Mouse (Mus musculus) brown adipose tissue, adult 24 weeks (tissue): ENCODE data around the gene Kcnk3. TPM values are rescaled to one million over a fixed set of nuclear protein-coding genes. Genes with fewer than 3 reads are reported as not detected.

Source experiments
- H3K27ac ChIP-seq: fragments of 200-500 bp; replicated peaks from 2 replicates; pipeline ENCODE4 v1.5.1; 2012; ENCODE audit warnings: low read depth, mild to moderate bottlenecking, low read length
- H3K4me1 ChIP-seq: fragments of 200-500 bp; 2 replicates; pipeline ENCODE4 v1.6.1; 2012; ENCODE audit warnings: low read length, mixed read lengths; ENCODE audit not compliant: control insufficient read depth, insufficient read depth, insufficient read length
- H3K4me3 ChIP-seq: fragments of 200-500 bp; 2 replicates; pipeline ENCODE4 v1.5.1; 2012; ENCODE audit warnings: low read depth, mild to moderate bottlenecking, low read length, moderate library complexity; ENCODE audit not compliant: insufficient read depth
- polyA plus RNA-seq: library from polyadenylated mRNA; stranded (reverse); fragments of >200 nt; gene quantifications from 2 replicates; pipeline ENCODE4 v1.2.4, GENCODE M21; 2012; ENCODE audit not compliant: missing spikeins, insufficient read depth, insufficient read length

Gene Kcnk3
- polyA plus RNA-seq, 1 experiment: 118 TPM

DNA sequence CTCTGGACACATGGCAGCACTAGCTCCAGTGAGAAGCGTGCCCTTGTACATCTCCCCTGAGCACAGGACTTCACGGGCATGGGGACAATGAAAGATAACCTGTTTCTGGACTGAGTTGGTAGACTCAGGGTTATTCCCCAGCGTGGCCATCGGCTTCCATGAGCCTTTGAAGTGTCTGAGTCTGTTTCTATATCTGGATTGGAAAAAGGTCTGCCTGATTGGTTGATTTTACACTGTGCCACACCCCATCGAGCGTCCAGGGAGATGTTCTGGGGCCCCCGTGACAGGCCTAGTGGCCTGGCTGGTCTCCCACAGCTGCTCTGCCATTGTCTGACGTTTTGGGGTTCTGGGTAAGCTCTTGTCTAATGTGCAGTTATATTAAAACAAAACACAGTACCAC lies 67.1 kb downstream of the Kcnk3 start:
- H3K27ac ChIP-seq: no peak overlapping the region
- H3K4me1 ChIP-seq: peaks cover 8% of the 10 kb centered on the region
- H3K4me3 ChIP-seq: no peak overlapping the region

DNA sequence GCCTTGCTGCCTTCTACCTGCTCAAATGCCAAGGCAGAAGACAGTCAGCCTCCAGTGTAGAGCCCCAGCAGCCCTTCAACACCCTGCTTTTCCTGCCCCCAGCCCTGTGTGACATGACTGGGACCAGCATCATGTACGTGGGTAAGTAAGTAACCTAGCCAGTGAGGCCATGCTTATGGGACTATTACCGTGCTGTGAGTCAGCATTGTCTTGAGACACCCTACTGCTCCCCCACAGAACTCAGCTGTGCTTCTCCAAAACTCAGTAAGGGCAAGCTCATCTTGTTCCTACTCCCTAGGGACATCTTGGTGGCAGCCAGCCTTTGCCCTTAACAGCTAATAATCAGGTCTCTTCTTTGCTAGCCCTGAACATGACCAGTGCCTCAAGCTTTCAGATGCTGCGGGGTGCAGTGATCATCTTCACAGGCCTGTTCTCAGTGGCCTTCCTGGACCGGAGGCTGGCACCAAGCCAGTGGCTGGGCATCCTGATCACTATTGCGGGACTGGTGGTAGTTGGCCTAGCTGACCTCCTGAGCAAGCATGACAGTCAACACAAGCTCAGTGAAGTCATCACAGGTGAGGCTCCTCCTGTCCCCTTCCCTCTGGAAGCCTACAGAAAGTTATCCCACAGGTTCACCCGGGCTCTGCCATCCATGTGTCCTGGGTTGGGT lies 67.7 kb downstream of the Kcnk3 start:
- Histone ChIP-seq H3K27ac (no peak overlapping the region), H3K4me1 (peaks cover 8% of the 10 kb centered on the region), H3K4me3 (no peak overlapping the region)

DNA sequence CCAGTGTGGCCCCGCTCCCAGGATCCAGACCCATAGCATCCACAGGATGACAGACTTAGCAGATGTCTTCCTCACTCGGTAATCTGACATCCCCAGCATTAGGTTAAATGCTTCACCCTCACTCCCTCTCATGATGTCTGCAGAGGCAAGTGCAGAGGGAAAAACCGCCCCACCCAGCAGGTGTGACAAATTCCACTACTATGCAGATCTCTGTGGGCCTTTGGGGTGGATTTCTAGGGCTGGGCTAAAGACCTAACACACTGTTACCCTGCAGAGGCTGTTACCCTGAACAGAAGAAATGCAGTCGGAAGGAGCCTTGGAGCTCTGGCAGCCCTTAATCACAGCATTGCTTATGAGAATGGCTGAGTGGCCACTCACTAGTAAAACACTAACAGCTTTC lies 71.1 kb downstream of the Kcnk3 start:
- H3K4me1 ChIP-seq: no peaks in the 10 kb centered on the region
- no peak overlapping the region for H3K27ac ChIP-seq
- H3K4me3 ChIP-seq: no peak overlapping the region

DNA sequence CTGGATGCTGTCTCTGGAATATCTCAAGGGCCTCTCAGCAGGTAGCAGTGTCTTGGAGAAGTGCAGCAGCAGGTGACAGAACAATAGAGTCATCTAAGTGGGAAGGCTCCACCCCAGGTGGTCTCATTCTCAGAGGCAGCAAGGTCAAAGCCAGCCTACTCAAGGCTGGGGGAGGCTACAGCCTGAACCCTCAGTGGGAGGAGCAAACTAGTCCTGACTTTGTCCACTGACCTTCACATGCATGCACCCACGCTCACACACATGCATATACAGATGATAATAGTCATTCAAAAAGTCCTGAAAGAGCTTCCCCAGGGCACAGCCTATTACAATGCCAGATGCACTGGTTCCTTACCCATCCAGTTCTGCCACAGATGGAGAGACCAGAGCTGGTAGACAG lies 72.3 kb downstream of the Kcnk3 start:
- no peaks in the 10 kb centered on the region for H3K4me1 ChIP-seq
- no peak overlapping the region for H3K4me3 ChIP-seq
- no peak overlapping the region for H3K27ac ChIP-seq

DNA sequence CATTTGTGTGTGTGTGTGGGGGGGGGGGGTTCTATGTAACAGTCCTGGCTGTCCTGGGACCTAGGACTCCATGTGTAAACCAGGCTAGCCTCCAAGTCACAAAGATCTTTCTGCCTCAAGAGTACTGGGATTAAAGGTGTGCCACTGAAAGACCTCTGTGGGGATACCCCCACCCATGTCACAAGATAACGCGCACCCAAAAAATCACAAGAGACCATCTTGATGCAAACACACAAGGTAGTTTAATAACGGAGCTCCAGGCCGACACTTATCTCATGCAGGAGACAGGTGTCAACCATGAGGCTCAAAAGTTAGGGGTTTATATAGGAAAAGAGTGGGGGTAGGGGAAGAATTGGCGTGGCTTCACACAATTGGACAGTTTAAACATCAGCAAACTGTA lies 72.8 kb downstream of the Kcnk3 start:
- H3K4me1 ChIP-seq: peaks cover under 1% of the 10 kb centered on the region; the same call in 1 of the 2 replicates
- H3K4me3 ChIP-seq: no peak overlapping the region
- no peak overlapping the region for H3K27ac ChIP-seq

DNA sequence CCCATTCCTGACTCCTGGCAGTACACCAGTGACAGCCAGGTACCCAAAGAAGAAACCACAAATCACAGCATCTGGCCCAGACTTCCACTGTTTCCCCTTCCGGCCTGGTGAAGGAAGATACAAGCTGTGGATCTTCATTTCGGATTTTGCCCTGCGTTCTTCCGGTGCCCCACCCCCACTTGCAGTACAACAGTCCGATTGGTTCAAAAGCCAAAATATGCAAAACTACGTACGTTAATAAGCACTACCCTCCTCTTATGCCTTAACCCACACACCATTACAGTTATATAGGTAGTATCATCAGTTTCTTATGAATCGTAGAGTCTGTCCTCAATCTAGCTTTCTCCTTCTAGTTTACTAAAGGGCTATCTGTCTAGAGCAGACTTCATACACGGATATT lies 77.4 kb downstream of the Kcnk3 start:
- peaks cover 4% of the 10 kb centered on the region; the same call in 1 of the 2 replicates for H3K4me1 ChIP-seq
- H3K27ac ChIP-seq: no peak overlapping the region
- H3K4me3 ChIP-seq: no peak overlapping the region

DNA sequence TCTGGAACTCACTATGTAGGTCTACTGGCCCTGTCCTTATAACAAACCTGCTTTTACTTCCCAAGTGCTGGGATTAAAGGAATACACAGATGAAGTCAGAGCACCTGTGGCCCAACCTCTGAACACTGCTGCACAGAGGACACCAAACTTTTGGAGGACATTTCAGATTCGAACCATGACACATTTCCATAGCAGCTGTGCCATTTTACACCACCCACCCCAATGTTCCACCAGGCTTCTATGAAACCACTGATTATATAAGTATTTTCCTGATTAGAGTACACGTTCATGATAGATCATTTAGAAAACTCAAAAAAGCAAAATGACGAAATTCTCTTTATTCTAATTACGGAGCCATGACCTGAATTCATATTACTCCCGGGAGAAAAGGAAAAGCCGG lies 78.0 kb downstream of the Kcnk3 start:
- peak overlapping the region; percentile 60 for H3K4me3 ChIP-seq

DNA sequence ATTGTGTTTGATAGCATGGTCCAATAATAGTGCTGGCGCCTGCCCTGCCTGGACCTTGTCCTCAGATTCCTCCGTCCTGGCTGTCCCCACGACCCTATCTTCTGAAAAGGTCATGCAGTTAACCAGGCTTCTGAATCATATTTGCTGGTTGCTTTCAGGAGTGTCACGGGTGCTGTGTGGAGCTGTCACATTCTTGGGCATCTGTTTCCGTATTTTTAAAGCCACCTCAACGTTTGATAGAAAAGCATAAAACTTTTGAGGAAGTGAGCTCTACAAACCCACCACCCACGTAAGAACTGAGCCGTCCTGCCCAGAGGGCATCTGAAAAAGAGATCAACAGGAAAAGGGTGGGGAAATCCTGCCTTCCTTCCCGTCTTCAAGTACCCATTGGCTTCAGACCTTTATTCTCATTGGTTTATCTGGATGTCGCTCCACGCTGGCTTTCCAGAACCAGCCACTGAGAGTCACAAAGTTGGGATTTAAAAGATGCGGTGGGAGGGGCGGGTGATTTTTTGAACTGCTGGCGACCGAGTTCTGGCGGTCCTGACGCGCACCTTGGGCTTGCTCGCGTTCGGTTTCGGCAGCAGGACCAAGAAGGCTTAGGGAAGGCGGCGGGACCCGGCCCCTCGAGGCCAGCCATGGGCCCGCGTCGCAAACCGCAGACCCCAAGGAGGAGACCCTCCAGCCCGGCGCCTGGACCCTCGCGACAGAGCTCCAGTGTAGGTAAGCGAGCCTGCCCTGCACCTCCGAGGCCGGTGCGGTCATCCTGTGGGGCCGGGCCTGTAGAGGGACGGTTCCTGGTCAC lies 78.6 kb downstream of the Kcnk3 start, which contains the start of gene Cenpa:
TSS of gene Cenpa (plus strand) at position 387 of the 805 bp plus-strand sequence.
- Histone ChIP-seq H3K27ac (peak within 1 kb of the TSS; percentile 99), H3K4me1 (peaks cover 4% of the 10 kb centered on the region; the same call in 1 of the 2 replicates), H3K4me3 (peak within 1 kb of the TSS; percentile 74)

More for the DNA sequence above, 78.0 kb downstream of the Kcnk3 start:
- Histone ChIP-seq H3K4me1 (peaks cover 4% of the 10 kb centered on the region; the same call in 1 of the 2 replicates), H3K27ac (peak overlapping the region; percentile 99)

DNA sequence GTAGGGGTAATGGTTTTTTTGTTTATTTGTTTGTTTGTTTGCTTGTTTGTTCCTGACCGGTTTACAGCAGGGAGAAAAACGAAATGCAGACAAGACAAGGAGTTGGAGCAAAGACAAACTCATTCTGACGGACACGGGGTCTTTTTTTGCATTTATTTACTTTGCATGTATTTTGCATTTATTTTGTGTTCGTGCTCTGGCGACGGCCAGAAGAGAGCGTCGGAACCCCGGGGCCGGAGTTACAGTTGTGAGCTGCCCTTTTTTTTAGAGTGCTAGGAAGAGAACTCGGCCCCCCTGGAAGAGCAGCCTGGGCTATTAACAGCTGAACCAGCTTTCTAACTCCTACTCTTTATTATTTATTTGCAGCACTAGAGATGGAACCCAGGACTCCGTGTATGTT lies 79.2 kb downstream of the Kcnk3 start:
- peak overlapping the region; percentile 74 for H3K4me3 ChIP-seq
- H3K27ac ChIP-seq: no peak overlapping the region
- peaks cover 7% of the 10 kb centered on the region; the same call in 1 of the 2 replicates for H3K4me1 ChIP-seq

DNA sequence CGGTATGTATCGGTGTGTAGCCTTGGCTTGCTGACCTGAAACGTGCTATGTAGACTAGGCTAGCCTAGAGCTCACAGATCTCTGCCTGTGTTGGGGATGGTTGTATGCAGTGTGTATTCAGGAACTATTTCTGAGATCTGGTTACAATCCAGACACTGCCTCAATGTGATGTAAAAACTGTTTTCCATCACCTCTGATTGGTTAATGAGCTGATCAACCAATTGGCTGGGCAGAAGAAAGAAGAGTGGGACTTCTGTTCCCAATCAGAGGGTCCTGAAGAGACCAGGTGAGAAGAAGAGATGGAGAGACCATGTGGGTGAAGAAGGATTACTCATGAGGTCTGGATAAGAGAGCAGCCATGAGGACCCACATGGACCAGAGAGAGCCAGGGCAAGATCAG lies 79.7 kb downstream of the Kcnk3 start:
- peak overlapping the region; percentile 74 for H3K4me3 ChIP-seq

DNA sequence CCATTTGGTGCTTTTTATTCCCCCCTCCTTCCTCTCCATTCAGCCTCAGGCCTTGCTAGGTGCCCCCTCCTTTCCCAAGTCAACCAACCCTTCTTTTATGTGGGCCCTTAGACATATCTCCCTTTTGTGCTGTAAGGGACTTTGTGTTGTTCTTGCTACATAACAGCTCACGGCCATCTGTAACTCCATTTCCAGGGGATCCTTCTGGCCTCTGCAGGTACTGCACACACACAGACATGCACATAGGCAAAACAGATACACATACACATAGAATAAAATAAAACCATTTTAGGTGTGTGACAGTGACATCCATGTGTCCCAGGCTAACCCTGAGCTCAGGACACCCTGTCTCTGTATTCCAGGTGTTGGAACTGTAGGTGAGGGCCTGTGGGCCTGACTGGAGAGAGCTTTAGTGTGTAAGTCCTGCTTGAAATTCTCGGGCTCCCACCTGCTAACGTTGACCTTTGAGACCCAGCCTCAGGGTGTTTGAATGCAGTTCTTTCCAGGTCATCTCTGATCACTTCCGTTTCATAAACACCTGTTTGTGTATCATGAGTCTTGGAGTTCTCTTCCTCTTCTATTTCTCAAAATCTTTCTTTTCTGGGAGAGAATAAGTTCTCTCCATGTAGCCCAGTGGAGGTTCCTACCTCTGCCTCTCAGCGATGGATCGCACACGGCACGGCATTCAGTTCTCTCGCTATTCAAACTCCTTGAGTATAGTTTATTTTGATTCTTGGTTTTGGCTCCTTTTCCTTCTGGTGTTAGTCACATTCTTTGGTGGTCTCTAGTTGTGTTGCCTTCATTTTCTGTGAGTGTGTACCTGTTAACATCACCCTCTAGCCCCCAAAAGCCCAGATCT lies 80.9 kb downstream of the Kcnk3 start:
- H3K4me1 ChIP-seq: peaks cover 19% of the 10 kb centered on the region
- no peak overlapping the region for H3K27ac ChIP-seq
- no peak overlapping the region for H3K4me3 ChIP-seq

More for the DNA sequence above, 79.7 kb downstream of the Kcnk3 start:
- H3K27ac ChIP-seq: no peak overlapping the region
- peaks cover 8% of the 10 kb centered on the region; the same call in 1 of the 2 replicates for H3K4me1 ChIP-seq

DNA sequence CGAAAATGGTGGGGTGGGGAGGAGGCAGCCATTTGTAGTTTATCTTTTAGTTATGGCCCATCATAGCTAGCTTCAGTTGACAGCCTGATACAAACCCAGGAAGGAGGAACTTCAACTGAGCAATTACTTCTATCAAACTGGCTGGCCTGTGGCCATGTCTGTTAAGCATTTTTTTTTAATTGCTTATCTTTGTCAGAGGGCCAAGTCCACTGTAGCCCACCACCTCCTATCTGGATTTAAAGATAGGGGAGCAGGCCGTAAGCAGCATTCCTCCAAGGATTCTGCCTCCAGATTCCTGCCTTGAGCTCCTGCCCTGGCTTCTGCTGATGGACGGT lies 81.5 kb downstream of the Kcnk3 start:
- Histone ChIP-seq H3K4me1 (peaks cover 19% of the 10 kb centered on the region), H3K4me3 (no peak overlapping the region), H3K27ac (no peak overlapping the region)

DNA sequence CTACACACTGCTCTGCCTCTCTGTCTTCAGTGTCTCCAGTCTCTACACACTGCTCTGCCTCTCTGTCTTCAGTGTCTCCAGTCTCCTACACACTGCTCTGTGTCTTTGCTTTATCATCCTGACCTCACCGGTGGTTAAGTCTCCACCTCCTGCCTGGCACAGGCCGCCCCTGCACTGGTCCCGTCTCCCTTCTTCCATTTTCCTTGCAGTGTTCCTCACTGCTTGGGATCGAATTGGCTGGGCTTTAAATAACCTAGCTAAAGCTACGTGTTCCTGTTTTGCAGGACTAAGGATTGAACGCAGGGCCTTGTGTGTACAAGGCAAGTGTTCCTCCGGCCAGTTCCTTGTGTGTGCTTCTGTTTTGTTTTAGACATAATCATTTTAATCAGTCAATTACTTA lies 82.1 kb downstream of the Kcnk3 start:
- no peak overlapping the region for H3K4me3 ChIP-seq
- peaks cover 19% of the 10 kb centered on the region for H3K4me1 ChIP-seq
- no peak overlapping the region for H3K27ac ChIP-seq

DNA sequence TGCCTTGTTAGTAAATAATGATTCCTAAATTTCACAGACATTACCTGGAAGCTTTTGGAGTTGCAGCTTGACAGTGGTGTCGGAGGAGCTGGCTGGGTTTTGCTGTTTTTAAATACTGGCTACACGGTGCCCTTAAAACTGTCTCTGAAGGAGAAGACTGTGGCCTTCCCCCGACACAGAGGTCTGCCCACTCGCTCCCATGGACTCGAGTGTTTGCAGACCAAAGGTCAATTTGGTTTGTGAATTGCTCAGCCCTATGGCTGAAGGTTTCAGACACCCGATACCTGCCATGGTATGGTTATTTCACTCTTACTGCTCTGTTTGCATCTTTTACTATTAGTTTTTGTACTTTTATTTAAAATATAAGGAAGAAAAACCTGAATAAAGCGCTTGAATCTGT lies 86.0 kb downstream of the Kcnk3 start:
- H3K4me1 ChIP-seq: peaks cover 15% of the 10 kb centered on the region
- H3K27ac ChIP-seq: peak overlapping the region; percentile 31; the same call in 1 of the 2 replicates
- no peak overlapping the region for H3K4me3 ChIP-seq
